Mouse (Mus musculus) testis, adult 2 months (tissue): ENCODE data around the gene Pgpep1. TPM values are rescaled to one million over a fixed set of nuclear protein-coding genes. Genes with fewer than 3 reads are reported as not detected.
A peak's percentile ranks its signal among the peaks of the same experiment; 100 is the strongest.

ENCODE experiments used
- H3K27ac ChIP-seq: fragments of 200-500 bp; 2 replicates; pipeline ENCODE4 v1.5.1; 2012; ENCODE audit warnings: low read depth, low read length; ENCODE audit not compliant: control insufficient read depth, insufficient read depth
- H3K27me3 ChIP-seq: fragments of 200-500 bp; 2 replicates; pipeline ENCODE4 v1.6.1; 2012; ENCODE audit warnings: mild to moderate bottlenecking, low read length, moderate library complexity; ENCODE audit not compliant: control insufficient read depth, insufficient read depth
- H3K36me3 ChIP-seq: fragments of 200-500 bp; 2 replicates; pipeline ENCODE4 v1.6.1; 2012; ENCODE audit warnings: mild to moderate bottlenecking, low read length; ENCODE audit not compliant: control insufficient read depth, insufficient read depth
- H3K4me1 ChIP-seq: fragments of 200-500 bp; 2 replicates; pipeline ENCODE4 v1.6.1; 2012; ENCODE audit warnings: low read length; ENCODE audit not compliant: control insufficient read depth, insufficient read depth
- H3K4me3 ChIP-seq: fragments of 200-500 bp; 2 replicates; pipeline ENCODE4 v1.5.1; 2012; ENCODE audit warnings: low read depth, mild to moderate bottlenecking, low read length, moderate library complexity, mixed read lengths; ENCODE audit not compliant: control insufficient read depth
- CTCF ChIP-seq: fragments of 200-500 bp; IDR thresholded peaks from 2 replicates; pipeline ENCODE4 v1.5.1; 2012; ENCODE audit warnings: low read depth, mild to moderate bottlenecking, inconsistent platforms, low read length, moderate library complexity; ENCODE audit not compliant: control insufficient read depth, insufficient read depth, insufficient replicate concordance
- POLR2A ChIP-seq: fragments of 200-500 bp; IDR thresholded peaks from 2 replicates; pipeline ENCODE4 v1.6.1; 2012; ENCODE audit warnings: low read depth, mild to moderate bottlenecking, inconsistent platforms, low read length, moderate library complexity; ENCODE audit not compliant: control insufficient read depth
- polyA plus RNA-seq: library from polyadenylated mRNA; depleted of rRNA; stranded (reverse); fragments of >200 nt; gene quantifications from 2 replicates; pipeline ENCODE4 v1.2.3, GENCODE M21; 2012

Gene Pgpep1
- polyA plus RNA-seq, 1 experiment: 3.7 TPM

GRCm38 (mm10) chr8:70691230-70691629 lies 31.0 kb upstream of the Pgpep1 start:
- TF ChIP-seq POLR2A (no peak), CTCF (no peak)

GRCm38 (mm10) chr8:70689892-70690390 lies 29.8 kb upstream of the Pgpep1 start:
- Histone ChIP-seq H3K27me3 (no peaks in the 10 kb centered on the region), H3K36me3 (no peaks in the 10 kb centered on the region), H3K4me3 (no peak overlapping the region), H3K4me1 (peaks cover 13% of the 10 kb centered on the region), H3K27ac (no peak overlapping the region)
- no peak for TF ChIP-seq CTCF
- no peak for TF ChIP-seq POLR2A

More at GRCm38 (mm10) chr8:70691230-70691629, 31.0 kb upstream of the Pgpep1 start:
- Histone ChIP-seq H3K36me3 (no peaks in the 10 kb centered on the region), H3K27me3 (no peaks in the 10 kb centered on the region), H3K27ac (peak overlapping the region; percentile 59; the same call in 1 of the 2 replicates), H3K4me3 (peak overlapping the region; percentile 71), H3K4me1 (peaks cover 26% of the 10 kb centered on the region)

- TF ChIP-seq POLR2A: no peak
- Histone ChIP-seq H3K4me1 (peaks cover 9% of the 10 kb centered on the region), H3K36me3 (no peaks in the 10 kb centered on the region), H3K27ac (no peak overlapping the region), H3K4me3 (no peak overlapping the region), H3K27me3 (no peaks in the 10 kb centered on the region)
These were observed 27.9 kb upstream of the Pgpep1 start for GRCm38 (mm10) chr8:70688136-70688535.

GRCm38 (mm10) chr8:70687576-70687975 lies 27.4 kb upstream of the Pgpep1 start:
- H3K4me1 ChIP-seq: peaks cover 9% of the 10 kb centered on the region
- H3K27me3 ChIP-seq: no peaks in the 10 kb centered on the region
- H3K4me3 ChIP-seq: no peak overlapping the region
- 0 out of 2 replicates have a peak overlapping the region, but pooled peaks have one; percentile 1 for H3K27ac ChIP-seq
- H3K36me3 ChIP-seq: no peaks in the 10 kb centered on the region
- no peak for TF ChIP-seq CTCF
- 0 out of 2 replicates have a peak, but pooled peaks have one; percentile 36 for TF ChIP-seq POLR2A

- H3K4me1 ChIP-seq: peaks cover 5% of the 10 kb centered on the region
- no peak overlapping the region for H3K27ac ChIP-seq
- H3K4me3 ChIP-seq: no peak overlapping the region
- no peaks in the 10 kb centered on the region for H3K36me3 ChIP-seq
- TF ChIP-seq CTCF: no peak
- TF ChIP-seq POLR2A: no peak
- H3K27me3 ChIP-seq: no peaks in the 10 kb centered on the region
These were observed 24.1 kb upstream of the Pgpep1 start for GRCm38 (mm10) chr8:70684291-70684690.

GRCm38 (mm10) chr8:70682692-70683091 lies 22.5 kb upstream of the Pgpep1 start:
- no peaks in the 10 kb centered on the region for H3K36me3 ChIP-seq
- TF ChIP-seq POLR2A (no peak), CTCF (no peak)
- H3K4me1 ChIP-seq: peaks cover 3% of the 10 kb centered on the region
- H3K4me3 ChIP-seq: no peak overlapping the region
- H3K27ac ChIP-seq: 0 out of 2 replicates have a peak overlapping the region, but pooled peaks have one; percentile 23
- no peaks in the 10 kb centered on the region for H3K27me3 ChIP-seq

- H3K4me1 ChIP-seq: peaks cover 3% of the 10 kb centered on the region
- no peaks in the 10 kb centered on the region for H3K36me3 ChIP-seq
- H3K4me3 ChIP-seq: no peak overlapping the region
- no peak overlapping the region for H3K27ac ChIP-seq
- no peaks in the 10 kb centered on the region for H3K27me3 ChIP-seq
- TF ChIP-seq POLR2A (no peak), CTCF (no peak)
These were observed 22.0 kb upstream of the Pgpep1 start for GRCm38 (mm10) chr8:70682193-70682592.

GRCm38 (mm10) chr8:70681410-70681809 lies 21.2 kb upstream of the Pgpep1 start:
- Histone ChIP-seq H3K4me1 (peaks cover 3% of the 10 kb centered on the region), H3K27ac (no peak overlapping the region), H3K4me3 (no peak overlapping the region), H3K36me3 (no peaks in the 10 kb centered on the region), H3K27me3 (no peaks in the 10 kb centered on the region)
- TF ChIP-seq POLR2A (no peak), CTCF (no peak)
